Mouse (Mus musculus): ENCODE data around the gene Pip5k1b. TPM values are rescaled to one million over a fixed set of nuclear protein-coding genes. Genes with fewer than 3 reads are reported as not detected.

Pip5k1b gene
- total RNA-seq, 2 experiments from 2014 or later: 8.1 to 8.2 TPM

DNA sequence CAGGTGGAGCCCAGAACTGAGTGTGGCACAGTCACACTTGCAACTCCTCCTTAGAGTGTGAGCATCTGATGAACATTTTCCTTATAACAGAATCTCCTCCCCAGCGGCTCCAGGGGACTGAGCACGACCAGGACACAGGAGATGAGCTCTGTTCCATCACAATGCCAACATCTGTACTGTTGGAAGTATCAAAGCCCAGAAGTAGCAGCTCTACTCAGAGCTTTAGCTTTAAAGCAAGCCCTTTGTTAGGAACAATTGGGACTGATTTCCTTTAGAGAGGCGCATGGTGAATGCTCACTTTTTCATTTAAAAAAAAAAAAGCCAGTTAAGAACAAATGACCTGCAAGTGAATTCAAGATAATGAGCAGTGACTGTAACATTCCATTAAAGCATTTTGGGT lies 63.8 kb downstream of the Pip5k1b start:
- intact Hi-C loops (cut with DNase I): no loop called here
- no peak for DNase-seq (ENCODE audit: extremely low spot score in 1 of 2, low spot score in 2 of 2)

DNA sequence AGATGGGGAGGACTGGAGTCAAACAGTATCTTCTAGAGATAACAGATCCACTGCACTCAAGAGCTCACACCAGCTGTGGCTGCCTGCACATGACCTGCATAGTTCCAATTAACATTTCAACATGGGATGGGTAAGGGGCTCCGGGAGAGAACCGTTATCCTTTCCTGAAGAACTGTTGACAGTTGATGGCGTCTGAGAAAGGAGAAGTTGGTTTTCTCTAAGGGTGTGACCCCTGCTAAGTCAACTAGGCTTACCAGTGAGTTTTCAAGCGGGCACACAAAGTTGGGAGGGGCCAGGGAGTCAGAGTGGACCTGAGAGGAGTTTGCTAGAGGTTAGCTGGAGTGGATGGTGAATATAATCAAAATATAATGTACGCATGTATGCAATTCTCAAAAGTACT lies 65.4 kb downstream of the Pip5k1b start:
- intact Hi-C loops (cut with DNase I): no loop called here
- no peak for DNase-seq (ENCODE audit: extremely low spot score in 1 of 2, low spot score in 2 of 2)

DNA sequence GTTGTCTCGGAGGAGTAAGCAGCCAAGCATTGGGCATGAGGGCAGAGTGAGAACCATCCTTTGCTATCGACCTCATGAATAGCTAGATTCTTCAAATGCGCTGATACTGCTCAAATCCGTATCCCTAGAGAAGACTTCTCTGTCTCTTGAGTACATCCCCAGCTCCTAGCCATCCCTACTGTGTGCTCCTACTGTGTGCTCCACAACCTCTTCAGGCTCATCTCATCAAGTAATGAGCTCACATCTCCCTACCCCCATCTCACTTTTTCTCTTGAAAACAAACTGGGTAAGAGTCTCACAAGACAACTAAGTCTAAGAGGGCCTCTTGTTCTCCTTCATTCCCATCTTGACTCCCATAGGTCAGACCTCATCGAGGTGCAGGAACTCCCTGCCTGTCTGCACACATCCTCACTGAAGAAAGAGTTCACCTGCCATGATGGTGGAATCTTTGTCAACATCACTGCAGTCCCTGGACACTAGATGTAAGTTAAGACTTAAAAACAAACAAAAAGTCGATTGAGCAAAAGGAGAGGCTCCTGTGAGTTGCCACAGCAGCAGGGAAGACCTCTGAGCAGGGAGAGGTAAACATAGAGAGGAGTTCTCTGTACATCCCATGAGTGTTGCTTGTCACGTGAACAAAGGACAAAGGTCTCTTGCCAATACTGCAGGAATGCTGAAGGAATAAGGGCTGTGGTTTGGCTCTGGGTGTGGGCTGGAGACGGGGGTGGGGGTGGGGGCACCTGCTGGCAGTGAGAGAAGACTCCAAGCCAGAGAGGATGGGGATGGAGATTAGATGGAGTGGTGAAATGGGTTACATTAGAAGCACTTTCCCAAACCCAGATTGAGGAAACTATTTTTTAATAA lies 69.0 kb downstream of the Pip5k1b start:
- intact Hi-C loops (cut with DNase I): no loop called here
- DNase-seq (ENCODE audit: extremely low spot score in 1 of 2, low spot score in 2 of 2): no peak

DNA sequence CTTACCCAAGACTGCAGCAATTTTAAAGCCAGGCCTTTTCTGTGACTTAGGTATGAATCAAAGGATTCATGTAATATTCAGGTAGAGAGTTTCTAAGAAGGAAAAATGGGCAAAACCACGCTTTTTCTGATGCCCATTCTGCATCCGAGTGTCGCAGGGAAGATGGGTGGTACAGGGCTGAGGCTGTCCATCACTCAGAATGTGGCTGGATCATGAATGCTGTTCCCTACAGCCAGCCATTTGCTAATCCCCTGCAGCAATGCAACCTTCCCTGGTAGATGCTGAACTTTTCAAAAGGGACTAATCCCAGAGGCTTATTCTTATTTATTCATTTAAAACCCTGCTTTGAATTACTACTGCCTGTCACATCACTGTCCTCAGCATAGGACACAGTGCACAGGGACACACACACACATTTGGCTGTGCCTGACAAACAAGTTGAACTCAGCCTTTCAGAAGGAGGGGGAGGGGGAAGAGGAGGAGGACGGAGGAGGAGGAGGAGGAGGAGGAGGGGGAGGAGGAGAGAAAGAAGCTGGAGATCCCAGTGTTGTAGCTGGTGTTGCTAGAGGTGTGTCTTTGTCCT lies 71.0 kb downstream of the Pip5k1b start:
- intact Hi-C loops (cut with DNase I): no loop called here
- no peak for DNase-seq (ENCODE audit: extremely low spot score in 1 of 2, low spot score in 2 of 2)

DNA sequence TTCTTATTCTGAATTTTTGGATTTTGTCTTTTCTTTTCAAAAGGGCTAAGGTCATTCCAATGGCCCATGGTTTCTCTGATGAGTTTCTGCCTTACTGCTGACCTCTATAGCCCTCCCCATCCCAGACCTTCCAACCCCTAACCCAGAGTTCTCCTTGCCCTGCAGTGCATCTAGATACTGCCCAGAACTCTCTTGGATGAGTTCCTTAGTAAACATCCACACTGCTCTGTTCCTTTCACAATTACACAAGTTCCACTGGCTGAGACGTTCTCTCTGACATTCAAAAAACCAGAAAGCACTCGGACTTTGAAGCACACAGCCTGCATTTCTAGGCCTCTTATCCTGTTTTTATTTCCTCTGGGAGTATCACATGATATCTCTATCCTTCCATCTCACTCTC lies 74.8 kb downstream of the Pip5k1b start:
- intact Hi-C loops (cut with DNase I): no loop called here
- DNase-seq (ENCODE audit: extremely low spot score in 1 of 2, low spot score in 2 of 2): no peak

DNA sequence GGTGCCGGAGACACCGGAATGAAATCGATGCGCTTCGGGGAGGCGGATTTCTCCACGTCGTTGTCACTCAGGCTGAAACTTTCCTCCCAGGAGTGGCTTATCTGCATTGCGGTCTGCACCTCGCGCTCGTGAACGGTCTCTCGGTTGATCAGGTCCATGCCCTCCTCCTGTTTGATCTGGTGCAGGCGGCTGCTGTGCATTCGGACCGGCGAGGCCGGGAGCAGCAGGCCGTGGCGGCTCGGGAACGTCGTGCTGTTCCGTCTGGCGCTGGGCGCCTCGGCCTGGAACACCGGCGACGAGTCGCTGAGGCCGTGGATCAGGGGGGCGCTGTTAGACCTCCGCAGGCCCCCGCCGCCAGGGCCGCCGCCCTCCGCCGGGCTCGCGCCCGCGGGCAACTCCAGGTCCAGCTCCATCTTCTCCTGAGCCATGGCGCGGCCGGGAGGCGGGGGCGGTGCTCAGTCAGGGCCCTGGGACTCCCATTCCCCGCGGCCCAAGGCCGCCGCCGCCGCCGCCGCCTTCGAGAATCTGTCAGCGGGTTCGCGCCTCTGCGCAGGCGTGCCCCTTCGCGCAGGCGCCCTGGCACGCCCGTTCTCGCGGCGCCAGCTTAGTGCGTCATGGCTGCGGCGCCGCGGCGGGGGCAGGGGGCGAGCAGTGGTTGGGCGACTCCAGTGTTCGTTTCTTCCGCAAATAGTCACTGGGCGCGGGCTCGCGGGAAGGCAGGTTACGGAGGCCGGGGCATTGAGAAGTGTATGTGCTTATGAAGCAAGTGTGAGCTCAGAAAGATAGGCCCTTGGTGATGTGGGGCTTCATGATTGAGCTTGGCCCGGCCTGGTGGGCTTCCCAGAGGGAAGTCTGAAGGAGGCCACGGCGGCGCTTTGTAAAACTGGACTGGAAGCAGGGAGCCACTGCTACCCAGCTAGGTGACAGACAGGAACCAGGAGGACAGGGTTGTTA lies 78.5 kb downstream of the Pip5k1b start, which contains the start of gene Fam122a:
Gene Fam122a (minus strand): TSS at position 428 of the 954 bp plus-strand sequence.
- intact Hi-C loops (cut with DNase I): loop anchor here (1.0 to 5.0 kb wide), 2 partner anchors 75 to 176 kb away; no protein-coding TSS in a partner anchor
- DNase-seq (ENCODE audit: extremely low spot score in 1 of 2, low spot score in 2 of 2): peak; percentile 86 to 96

DNA sequence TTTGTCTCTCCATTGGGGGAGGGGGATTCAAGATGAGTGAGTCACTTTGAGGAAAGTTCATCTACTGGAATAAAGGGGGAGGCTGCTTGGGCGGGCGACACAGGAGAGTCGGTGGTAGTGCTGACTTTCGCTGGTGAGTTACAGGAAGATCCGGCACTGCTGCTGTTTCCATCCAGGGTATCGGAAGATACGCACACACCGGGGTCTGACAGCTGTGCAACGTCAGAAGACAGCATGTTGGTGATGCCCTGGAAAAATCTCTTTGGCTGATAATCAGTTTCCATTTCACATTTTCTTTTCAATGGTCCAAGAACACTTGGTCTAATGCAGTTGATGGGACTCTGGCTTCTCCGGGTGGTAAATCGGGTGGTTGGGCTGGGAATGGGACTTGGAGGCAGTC lies 79.2 kb downstream of the Pip5k1b start:
- peak in 1 of 2 experiments; percentile 35 for DNase-seq (ENCODE audit: extremely low spot score in 1 of 2, low spot score in 2 of 2)
- intact Hi-C loops (cut with DNase I): loop anchor here (5.0 kb wide), 1 partner anchor 76 kb away; no protein-coding TSS in a partner anchor

DNA sequence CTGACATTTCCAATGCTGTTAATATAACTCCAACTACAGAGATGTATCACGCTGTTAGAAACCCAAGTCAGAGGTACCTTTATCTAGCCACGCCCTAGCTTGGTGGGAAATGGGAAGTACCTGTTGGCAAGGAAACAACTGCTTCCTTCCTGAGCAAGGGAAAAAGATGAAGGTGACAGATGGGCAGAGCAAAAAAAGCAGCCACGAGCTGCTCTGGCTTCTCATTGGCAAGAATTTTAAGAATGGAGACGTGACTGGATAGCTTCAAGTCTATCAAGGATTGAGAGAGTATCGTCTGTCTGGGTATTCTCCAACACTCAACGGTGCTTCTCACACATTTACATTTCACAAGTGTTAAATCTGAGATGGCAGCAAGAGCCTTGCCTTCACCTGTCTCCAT lies 80.4 kb downstream of the Pip5k1b start:
- no peak for DNase-seq (ENCODE audit: extremely low spot score in 1 of 2, low spot score in 2 of 2)
- intact Hi-C loops (cut with DNase I): loop anchor here (5.0 kb wide), 1 partner anchor 77 kb away; no protein-coding TSS in a partner anchor

DNA sequence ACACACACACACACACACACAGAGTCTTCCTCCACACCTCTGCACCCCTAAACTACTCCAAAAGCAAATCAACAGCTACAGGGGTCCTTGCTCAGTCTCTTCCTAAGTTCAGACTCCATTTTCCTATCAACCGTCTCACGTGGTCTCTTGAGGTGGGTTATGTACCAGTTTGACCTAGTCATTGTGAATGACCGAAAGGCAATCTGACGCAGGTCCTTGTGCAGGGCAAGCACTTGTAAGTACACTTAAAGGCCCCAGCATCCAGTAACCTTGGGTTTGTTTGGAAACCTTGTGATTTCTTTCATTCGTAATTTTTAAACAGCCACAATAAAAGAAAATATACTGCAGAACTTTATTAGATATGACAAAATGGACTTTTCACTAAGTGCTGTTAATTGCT lies 83.2 kb downstream of the Pip5k1b start:
- intact Hi-C loops (cut with DNase I): no loop called here

DNA sequence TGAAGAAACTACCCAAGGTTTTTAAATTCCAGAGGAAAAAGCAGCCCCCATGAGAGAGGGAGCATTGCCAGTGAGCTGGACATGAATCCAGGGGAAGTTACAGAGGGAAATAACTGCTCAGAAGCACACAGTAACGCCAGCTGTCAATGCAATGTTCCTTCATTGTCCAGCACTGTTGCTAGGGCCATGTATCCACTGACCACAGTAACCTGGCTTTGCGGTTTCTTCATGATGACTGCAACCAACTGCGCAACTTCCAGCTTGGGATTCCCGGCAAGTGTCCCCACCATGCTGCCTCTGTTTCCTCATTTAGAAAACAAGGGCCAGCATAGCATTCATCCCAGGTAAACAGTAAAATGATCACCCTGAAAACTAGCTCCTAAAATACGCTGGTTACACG lies 84.1 kb downstream of the Pip5k1b start:
- DNase-seq (ENCODE audit: extremely low spot score in 1 of 2, low spot score in 2 of 2): no peak
- intact Hi-C loops (cut with DNase I): no loop called here

More for the DNA sequence above, 83.2 kb downstream of the Pip5k1b start:
- no peak for DNase-seq (ENCODE audit: extremely low spot score in 1 of 2, low spot score in 2 of 2)

DNA sequence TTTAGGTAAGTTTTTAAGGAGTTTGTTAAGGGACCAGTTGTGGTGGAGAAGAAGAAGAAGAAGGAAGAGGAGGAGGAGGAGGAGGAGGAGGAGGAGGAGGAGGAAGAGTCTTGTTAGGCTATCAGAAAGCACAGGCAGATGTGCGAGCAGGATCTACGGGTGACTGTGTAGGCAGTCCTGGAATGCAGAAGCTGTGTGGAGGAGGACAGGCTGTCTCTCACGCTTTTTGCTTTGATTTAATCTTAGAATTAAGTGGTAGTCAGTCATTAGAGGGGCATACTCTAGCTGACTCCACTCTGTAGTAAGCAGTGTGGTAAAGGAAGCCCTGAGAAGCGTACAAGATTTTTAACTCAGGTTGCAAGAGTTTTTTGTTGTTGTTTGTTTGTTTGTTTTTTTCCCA lies 86.5 kb downstream of the Pip5k1b start:
- intact Hi-C loops (cut with DNase I): no loop called here
- no peak for DNase-seq (ENCODE audit: extremely low spot score in 1 of 2, low spot score in 2 of 2)

DNA sequence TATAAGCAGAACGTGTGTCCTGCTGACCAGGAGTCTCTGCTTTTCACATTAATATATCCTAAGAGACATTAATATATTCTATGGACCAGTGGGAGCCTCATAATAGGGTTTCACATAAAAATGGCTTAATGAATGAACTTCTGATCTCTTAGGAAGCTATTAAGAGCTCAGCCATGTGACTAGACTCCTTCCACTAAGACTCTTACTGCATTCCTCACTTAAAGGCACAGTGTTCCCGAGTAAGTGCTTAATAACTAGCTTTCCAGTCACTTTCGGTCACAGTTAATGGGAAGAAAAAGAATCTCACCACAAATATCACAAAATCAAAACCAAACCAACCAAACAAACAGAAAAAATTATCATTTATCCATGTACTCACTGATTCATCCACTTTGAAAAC lies 87.1 kb downstream of the Pip5k1b start:
- no peak for DNase-seq (ENCODE audit: extremely low spot score in 1 of 2, low spot score in 2 of 2)
- intact Hi-C loops (cut with DNase I): no loop called here

DNA sequence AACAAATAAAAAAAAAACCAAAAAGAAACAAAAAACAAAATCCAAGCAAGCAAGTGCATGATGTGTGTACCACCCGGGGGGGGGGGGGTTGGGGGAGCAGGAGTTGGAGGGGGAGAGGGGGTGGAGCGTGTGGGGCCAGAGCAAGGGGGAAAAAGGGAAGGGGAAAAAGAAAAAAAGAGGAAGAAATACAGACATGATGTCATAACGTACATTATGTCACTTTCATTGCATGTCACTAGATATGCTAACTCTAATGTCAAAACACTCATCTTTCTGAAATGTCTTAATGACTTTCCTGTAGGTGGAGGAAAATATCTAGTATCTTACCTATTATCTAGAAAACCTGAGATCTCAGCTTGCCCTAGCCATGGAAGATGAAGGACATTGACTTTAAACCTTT lies 92.7 kb downstream of the Pip5k1b start:
- DNase-seq (ENCODE audit: extremely low spot score in 1 of 2, low spot score in 2 of 2): no peak
- intact Hi-C loops (cut with DNase I): no loop called here

DNA sequence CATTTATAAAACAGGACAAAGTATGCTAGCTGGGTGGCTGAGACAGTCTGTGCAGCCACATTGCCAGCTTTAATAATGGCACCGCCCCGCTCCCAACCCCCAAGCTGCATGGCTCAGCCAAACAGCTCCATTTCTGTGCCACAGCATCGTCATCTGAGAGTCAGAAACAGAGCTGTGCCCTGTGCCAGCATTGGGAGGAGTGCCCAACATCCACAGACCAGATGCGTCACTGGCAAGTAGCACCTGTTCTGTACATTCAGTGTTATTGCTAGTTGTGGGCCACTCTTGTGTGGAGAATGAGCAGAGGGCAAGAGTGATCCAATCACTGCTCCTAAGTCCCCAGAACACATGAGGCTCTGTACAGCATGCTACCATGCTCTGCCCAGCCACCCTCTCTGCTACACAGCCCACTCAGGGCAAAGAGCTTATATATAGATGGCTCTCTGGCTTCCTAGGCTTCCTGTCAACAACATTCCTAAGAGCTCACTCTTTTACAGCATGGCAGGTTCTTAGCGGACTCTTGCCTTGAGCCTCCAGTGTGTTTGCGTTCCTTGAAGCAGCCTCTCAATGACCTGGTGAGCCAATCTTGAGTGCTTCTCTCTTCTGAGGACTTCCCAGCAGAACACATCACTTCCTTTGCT lies 99.0 kb downstream of the Pip5k1b start:
- intact Hi-C loops (cut with DNase I): no loop called here
- peak; percentile 14 to 26 for DNase-seq (ENCODE audit: extremely low spot score in 1 of 2, low spot score in 2 of 2)

DNA sequence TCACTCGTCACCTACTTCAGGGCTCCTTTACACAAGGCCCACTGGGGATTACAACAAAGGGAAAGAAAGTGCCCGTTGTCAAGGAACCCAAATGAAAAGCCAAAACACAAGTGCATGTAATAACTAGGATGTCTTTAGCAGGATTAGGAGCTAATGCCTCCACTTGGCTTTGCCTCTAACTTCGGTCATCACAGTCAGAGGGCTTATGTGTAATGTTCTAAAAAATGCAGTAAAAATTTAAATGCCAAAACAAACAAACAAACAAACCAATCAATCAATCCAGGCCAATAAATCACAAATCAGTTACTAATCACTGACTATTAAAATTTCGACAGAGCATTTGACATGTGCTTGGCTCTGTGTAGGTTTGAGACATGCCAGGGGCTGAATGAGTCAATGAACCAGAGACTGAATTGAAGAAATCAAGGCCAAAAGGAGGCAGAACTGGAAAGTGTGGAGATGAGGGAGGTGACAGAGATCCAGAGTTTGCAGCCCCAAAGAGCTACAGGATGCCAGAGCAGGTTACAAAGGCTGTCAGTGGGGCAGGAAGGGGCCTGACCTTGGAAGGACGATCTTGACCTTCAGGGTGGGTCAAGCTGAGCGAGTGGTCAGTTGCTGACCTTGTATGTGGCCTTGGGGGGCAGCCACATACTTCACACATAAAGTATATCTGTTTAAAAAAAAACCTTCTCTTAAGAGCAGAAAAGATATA lies 100.3 kb downstream of the Pip5k1b start:
- intact Hi-C loops (cut with DNase I): no loop called here
- no peak for DNase-seq (ENCODE audit: extremely low spot score in 1 of 2, low spot score in 2 of 2)

DNA sequence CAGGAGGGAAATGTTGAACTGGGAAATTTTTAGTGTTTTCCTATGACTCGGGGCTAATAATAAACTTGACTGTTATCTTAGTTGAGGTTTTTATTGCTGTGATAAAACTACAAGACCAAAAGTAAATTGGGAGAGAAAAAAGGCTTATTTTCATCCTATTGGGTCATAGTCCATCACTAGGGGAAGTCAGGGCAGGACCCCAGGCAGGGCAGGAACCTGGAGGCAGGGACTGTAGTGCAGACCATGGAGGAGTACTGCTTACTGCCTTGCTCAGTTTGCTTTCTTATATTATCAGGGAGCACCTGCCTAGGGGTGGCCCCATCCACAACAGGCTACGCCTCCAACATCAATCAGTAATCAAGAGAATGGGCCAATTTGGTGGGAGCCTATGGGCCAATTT lies 101.2 kb downstream of the Pip5k1b start:
- DNase-seq (ENCODE audit: extremely low spot score in 1 of 2, low spot score in 2 of 2): no peak
- intact Hi-C loops (cut with DNase I): no loop called here

DNA sequence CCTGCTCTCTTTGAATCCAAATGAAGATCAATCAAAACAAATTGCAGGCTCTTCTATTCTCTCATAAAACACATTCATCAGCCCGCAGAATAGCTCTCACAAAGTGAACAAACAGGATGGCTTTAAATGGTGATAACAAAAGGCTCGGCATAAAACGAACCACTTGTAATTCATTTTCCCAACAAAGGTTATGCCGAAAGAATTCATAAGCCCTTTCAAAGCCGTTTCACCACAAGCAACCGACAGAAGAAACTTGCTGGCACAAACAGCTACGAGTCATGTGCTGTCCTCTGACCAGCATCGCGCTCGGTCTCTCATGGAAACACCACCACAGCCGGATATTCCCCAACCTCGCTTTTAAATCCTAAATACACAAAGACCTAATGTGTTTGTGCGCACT lies 102.3 kb downstream of the Pip5k1b start:
- peak; percentile 7 to 29 for DNase-seq (ENCODE audit: extremely low spot score in 1 of 2, low spot score in 2 of 2)
- intact Hi-C loops (cut with DNase I): no loop called here

DNA sequence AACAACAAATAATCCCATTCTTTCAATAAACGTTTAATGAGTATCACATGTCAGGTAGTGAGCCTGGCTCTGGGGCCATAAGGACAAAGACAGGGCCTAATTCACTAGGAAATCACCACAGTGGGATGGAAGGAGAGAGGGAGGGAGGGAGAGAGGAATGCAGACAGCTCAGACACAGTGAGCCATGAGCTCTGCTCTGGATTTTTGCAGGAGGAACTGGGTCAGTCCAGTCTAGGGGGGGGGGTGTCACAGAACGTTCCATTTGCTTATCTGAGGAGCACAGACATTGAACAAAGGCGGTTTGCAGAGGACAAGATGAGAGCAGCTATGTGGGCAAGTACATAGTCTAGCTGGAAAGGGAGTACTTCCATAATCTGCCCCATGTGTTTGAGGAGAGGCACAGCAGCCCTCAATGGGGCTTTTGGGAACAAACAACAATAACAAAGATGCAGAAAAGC lies 103.2 kb downstream of the Pip5k1b start:
- DNase-seq (ENCODE audit: extremely low spot score in 1 of 2, low spot score in 2 of 2): peak in 1 of 2 experiments; percentile 28
- intact Hi-C loops (cut with DNase I): no loop called here
